Mouse (Mus musculus) C3H10T1/2 (cell line): ENCODE results near the gene Cped1. TPM values are rescaled to one million over a fixed set of nuclear protein-coding genes. Genes with fewer than 3 reads are reported as not detected.

ENCODE experiments used
- polyA plus RNA-seq, 2 experiments: library from polyadenylated mRNA; unstranded; fragments of >200 nt; fragmentation: generic; extraction: Trizol; gene quantifications; one replicate each; pipeline ENCODE4 v1.2.1; 2012; ENCODE audit warnings: missing spikeins in 2 of 2

The Cped1 gene
- polyA plus RNA-seq, result 1 to 10 TPM in 1 of 2 experiments, under 1 TPM in 1; 0.02 to 1.9 TPM

GRCm38 (mm10) chr6:21985732-21986540 is at the start of gene Cped1:
TSS of gene Cped1 (plus strand) at chr6:21985916.

DNA sequence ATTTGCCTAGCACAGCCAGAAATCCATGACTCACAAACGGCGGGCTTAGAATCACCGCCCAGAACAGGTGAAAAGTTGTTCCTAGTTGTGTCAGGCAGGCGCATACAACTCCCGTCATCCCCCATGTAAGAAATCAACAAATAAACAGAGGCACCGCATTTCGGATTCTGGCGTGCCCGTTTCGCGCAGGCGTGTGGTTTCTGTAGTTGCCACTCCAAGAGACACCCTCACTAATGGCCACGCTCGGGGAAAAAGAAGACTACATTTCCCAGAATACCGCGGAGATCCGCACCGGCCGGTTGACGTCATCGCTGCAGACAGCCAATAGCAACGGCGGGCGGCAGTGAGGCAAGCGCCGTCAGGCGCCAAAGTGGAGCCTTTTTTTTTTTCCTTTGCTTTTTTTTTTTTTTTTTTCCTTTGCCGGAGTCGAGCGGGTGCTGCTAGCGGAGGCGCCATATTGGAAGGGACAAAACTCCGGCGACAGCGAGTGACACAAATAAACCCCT is 36.4 kb upstream of the Cped1 start, which contains the start of gene Ing3:
Gene Ing3 (plus strand): TSS at position 346 of the 506 bp plus-strand sequence.

DNA sequence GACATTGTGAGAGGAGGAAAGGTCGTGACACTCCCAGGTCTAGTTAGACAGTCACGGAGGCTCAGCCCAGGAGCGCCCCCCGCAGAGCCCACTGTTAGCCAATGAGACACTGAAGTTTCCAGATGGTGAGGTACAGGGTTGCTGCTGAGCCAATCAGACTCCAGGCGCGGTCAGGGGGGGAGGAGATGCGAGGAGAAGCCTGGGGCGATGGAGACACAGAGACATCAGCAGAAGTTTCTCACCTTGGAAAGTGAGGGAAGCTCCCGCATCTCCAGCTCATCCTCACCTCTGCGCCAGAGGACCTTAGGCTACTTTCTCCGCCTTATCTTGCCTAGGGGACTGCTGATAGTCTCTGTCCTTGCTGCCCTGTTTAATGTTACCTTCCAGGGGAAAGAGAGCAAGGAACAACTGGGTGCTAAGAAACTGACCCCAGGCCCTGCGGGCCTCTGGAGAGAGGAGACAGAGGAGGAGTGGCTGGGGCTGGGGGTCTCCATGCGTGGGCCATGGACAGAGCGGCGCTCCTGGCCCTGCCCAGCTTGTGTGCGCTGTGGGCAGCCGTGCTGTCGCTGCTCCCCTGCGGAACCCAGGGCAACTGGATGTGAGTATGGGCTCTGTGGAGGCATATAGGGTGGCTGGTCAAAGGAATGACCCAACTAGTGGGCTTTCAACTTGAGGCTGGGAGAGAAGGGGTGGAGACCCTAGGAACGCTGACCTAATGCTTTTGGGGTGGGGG is 302.5 kb downstream of the Cped1 start, which contains the start of gene Wnt16:
Gene Wnt16 (plus strand): TSS at position 224 of the 733 bp plus-strand sequence.

Other genes with a start within 250 kb of the Cped1 start
- gene Tspan12, start 133.4 kb upstream of the Cped1 start, polyA plus RNA-seq, result 1 to 10 TPM in 1 of 2 experiments, under 1 TPM in 1; 0.20 to 1.1 TPM
- 1 to 10 TPM in 1 of 2 experiments, under 1 TPM in 1; 0.66 to 4.8 TPM for gene Ing3, start 36.3 kb upstream of the Cped1 start, polyA plus RNA-seq